Mouse (Mus musculus): ENCODE measurements around the gene 4932438A13Rik. TPM values are rescaled to one million over a fixed set of nuclear protein-coding genes. Genes with fewer than 3 reads are reported as not detected.

4932438A13Rik gene
- 42.0 and 47.8 TPM in 2 replicates for polyA plus RNA-seq (2014; fragmentation: Nextera tagmentation; extraction: Ambion mirVana)

- peak within 1 kb of the TSS; percentile 78 for H3K4me3 ChIP-seq (ENCODE audit: low read depth, low read length)
- H3K36me3 ChIP-seq (ENCODE audit: control insufficient read depth, insufficient read depth, low read length), result no peaks in the 10 kb centered on the region
- H3K9ac ChIP-seq (ENCODE audit: low read length), result peak within 1 kb of the TSS; percentile 77
- H3K4me1 ChIP-seq (ENCODE audit: control insufficient read depth, insufficient read depth, low read length), result peaks cover 3% of the 10 kb centered on the region; the same call in 1 of the 2 replicates
- peak within 1 kb of the TSS; percentile 69 for H3K4me2 ChIP-seq
- H3K27ac ChIP-seq (ENCODE audit: low read depth, low read length), result no peak within 1 kb of the TSS; the same call in 1 of the 2 replicates
- ATAC-seq (ENCODE audit: low FRiP score), result peak; percentile 99
- peak; percentile 100 for DNase-seq (ENCODE audit: low spot score, missing footprints)
- no peaks in the 10 kb centered on the region for H3K27me3 ChIP-seq (ENCODE audit: control insufficient read depth, insufficient read depth, low read length)
- WGBS, result 2% methylated on average over 35 of the region's 38 CpGs
- H3K9me3 ChIP-seq (ENCODE audit: control insufficient read depth, low read length), result no peaks in the 10 kb centered on the region
These were observed at the start of gene 4932438A13Rik for GRCm38 (mm10) chr3:36862721-36863275. TSS of gene 4932438A13Rik (plus strand) at chr3:36863104.

- Histone ChIP-seq H3K9me3 (ENCODE audit: control insufficient read depth, low read length) (no peaks in the 10 kb centered on the region), H3K4me1 (ENCODE audit: control insufficient read depth, insufficient read depth, low read length) (no peaks in the 10 kb centered on the region), H3K9ac (ENCODE audit: low read length) (no peak overlapping the region), H3K36me3 (ENCODE audit: control insufficient read depth, insufficient read depth, low read length) (no peaks in the 10 kb centered on the region), H3K27me3 (ENCODE audit: control insufficient read depth, insufficient read depth, low read length) (no peaks in the 10 kb centered on the region), H3K4me2 (no peak overlapping the region), H3K4me3 (ENCODE audit: low read depth, low read length) (no peak overlapping the region), H3K27ac (ENCODE audit: low read depth, low read length) (no peak overlapping the region)
- no peak for ATAC-seq (ENCODE audit: low FRiP score)
- DNase-seq (ENCODE audit: low spot score, missing footprints), result no peak
- 87% methylated on average over 5 of the region's 5 CpGs for WGBS
These were observed 46.3 kb upstream of the 4932438A13Rik start for GRCm38 (mm10) chr3:36816633-36817032.

GRCm38 (mm10) chr3:36819402-36819801, 43.5 kb upstream of the 4932438A13Rik start:
- Histone ChIP-seq H3K9ac (ENCODE audit: low read length) (no peak overlapping the region), H3K4me1 (ENCODE audit: control insufficient read depth, insufficient read depth, low read length) (no peaks in the 10 kb centered on the region), H3K4me3 (ENCODE audit: low read depth, low read length) (no peak overlapping the region), H3K36me3 (ENCODE audit: control insufficient read depth, insufficient read depth, low read length) (no peaks in the 10 kb centered on the region), H3K9me3 (ENCODE audit: control insufficient read depth, low read length) (no peaks in the 10 kb centered on the region), H3K27ac (ENCODE audit: low read depth, low read length) (no peak overlapping the region), H3K4me2 (no peak overlapping the region), H3K27me3 (ENCODE audit: control insufficient read depth, insufficient read depth, low read length) (no peaks in the 10 kb centered on the region)
- WGBS, result 73% methylated on average over 7 of the region's 7 CpGs
- ATAC-seq (ENCODE audit: low FRiP score) (no peak), DNase-seq (ENCODE audit: low spot score, missing footprints) (no peak)

GRCm38 (mm10) chr3:36821037-36821436, 41.9 kb upstream of the 4932438A13Rik start:
- Histone ChIP-seq H3K9ac (ENCODE audit: low read length) (no peak overlapping the region), H3K4me3 (ENCODE audit: low read depth, low read length) (no peak overlapping the region), H3K9me3 (ENCODE audit: control insufficient read depth, low read length) (no peaks in the 10 kb centered on the region), H3K4me1 (ENCODE audit: control insufficient read depth, insufficient read depth, low read length) (no peaks in the 10 kb centered on the region), H3K36me3 (ENCODE audit: control insufficient read depth, insufficient read depth, low read length) (no peaks in the 10 kb centered on the region), H3K27ac (ENCODE audit: low read depth, low read length) (no peak overlapping the region), H3K4me2 (no peak overlapping the region), H3K27me3 (ENCODE audit: control insufficient read depth, insufficient read depth, low read length) (no peaks in the 10 kb centered on the region)
- 90% methylated on average over 9 of the region's 9 CpGs for WGBS
- DNase-seq (ENCODE audit: low spot score, missing footprints), result no peak
- no peak for ATAC-seq (ENCODE audit: low FRiP score)

GRCm38 (mm10) chr3:36825098-36825497, 37.8 kb upstream of the 4932438A13Rik start:
- Histone ChIP-seq H3K9ac (ENCODE audit: low read length) (no peak overlapping the region), H3K4me1 (ENCODE audit: control insufficient read depth, insufficient read depth, low read length) (no peaks in the 10 kb centered on the region), H3K4me3 (ENCODE audit: low read depth, low read length) (no peak overlapping the region), H3K27ac (ENCODE audit: low read depth, low read length) (no peak overlapping the region), H3K36me3 (ENCODE audit: control insufficient read depth, insufficient read depth, low read length) (no peaks in the 10 kb centered on the region), H3K27me3 (ENCODE audit: control insufficient read depth, insufficient read depth, low read length) (no peaks in the 10 kb centered on the region), H3K9me3 (ENCODE audit: control insufficient read depth, low read length) (no peaks in the 10 kb centered on the region), H3K4me2 (no peak overlapping the region)
- DNase-seq (ENCODE audit: low spot score, missing footprints), result no peak
- WGBS, result 55% methylated on average over 1 of the region's 1 CpGs
- no peak for ATAC-seq (ENCODE audit: low FRiP score)

GRCm38 (mm10) chr3:36825554-36825953, 37.4 kb upstream of the 4932438A13Rik start:
- Histone ChIP-seq H3K4me3 (ENCODE audit: low read depth, low read length) (no peak overlapping the region), H3K4me1 (ENCODE audit: control insufficient read depth, insufficient read depth, low read length) (no peaks in the 10 kb centered on the region), H3K4me2 (no peak overlapping the region), H3K36me3 (ENCODE audit: control insufficient read depth, insufficient read depth, low read length) (no peaks in the 10 kb centered on the region), H3K9me3 (ENCODE audit: control insufficient read depth, low read length) (no peaks in the 10 kb centered on the region), H3K27ac (ENCODE audit: low read depth, low read length) (no peak overlapping the region), H3K9ac (ENCODE audit: low read length) (no peak overlapping the region), H3K27me3 (ENCODE audit: control insufficient read depth, insufficient read depth, low read length) (no peaks in the 10 kb centered on the region)
- WGBS, result 92% methylated on average over 4 of the region's 4 CpGs
- no peak for ATAC-seq (ENCODE audit: low FRiP score)
- no peak for DNase-seq (ENCODE audit: low spot score, missing footprints)

GRCm38 (mm10) chr3:36827274-36828025, 35.5 kb upstream of the 4932438A13Rik start:
- Histone ChIP-seq H3K36me3 (ENCODE audit: control insufficient read depth, insufficient read depth, low read length) (no peaks in the 10 kb centered on the region), H3K4me2 (no peak overlapping the region), H3K9me3 (ENCODE audit: control insufficient read depth, low read length) (no peaks in the 10 kb centered on the region), H3K27ac (ENCODE audit: low read depth, low read length) (no peak overlapping the region), H3K9ac (ENCODE audit: low read length) (no peak overlapping the region), H3K4me3 (ENCODE audit: low read depth, low read length) (no peak overlapping the region), H3K4me1 (ENCODE audit: control insufficient read depth, insufficient read depth, low read length) (no peaks in the 10 kb centered on the region), H3K27me3 (ENCODE audit: control insufficient read depth, insufficient read depth, low read length) (no peaks in the 10 kb centered on the region)
- 65% methylated on average over 8 of the region's 8 CpGs for WGBS
- ATAC-seq (ENCODE audit: low FRiP score) (no peak), DNase-seq (ENCODE audit: low spot score, missing footprints) (no peak)

GRCm38 (mm10) chr3:36830218-36830617, 32.7 kb upstream of the 4932438A13Rik start:
- ATAC-seq (ENCODE audit: low FRiP score) (no peak), DNase-seq (ENCODE audit: low spot score, missing footprints) (no peak)
- Histone ChIP-seq H3K9me3 (ENCODE audit: control insufficient read depth, low read length) (no peaks in the 10 kb centered on the region), H3K4me3 (ENCODE audit: low read depth, low read length) (no peak overlapping the region), H3K27ac (ENCODE audit: low read depth, low read length) (no peak overlapping the region), H3K36me3 (ENCODE audit: control insufficient read depth, insufficient read depth, low read length) (no peaks in the 10 kb centered on the region), H3K4me2 (no peak overlapping the region), H3K4me1 (ENCODE audit: control insufficient read depth, insufficient read depth, low read length) (no peaks in the 10 kb centered on the region), H3K27me3 (ENCODE audit: control insufficient read depth, insufficient read depth, low read length) (no peaks in the 10 kb centered on the region), H3K9ac (ENCODE audit: low read length) (no peak overlapping the region)
- 95% methylated on average over 3 of the region's 3 CpGs for WGBS

GRCm38 (mm10) chr3:36834426-36834825, 28.5 kb upstream of the 4932438A13Rik start:
- 0 out of 2 replicates have a peak, but pooled peaks cover 2% of the 10 kb centered on the region for H3K4me1 ChIP-seq (ENCODE audit: control insufficient read depth, insufficient read depth, low read length)
- no peaks in the 10 kb centered on the region for H3K9me3 ChIP-seq (ENCODE audit: control insufficient read depth, low read length)
- WGBS, result 79% methylated on average over 4 of the region's 4 CpGs
- no peak overlapping the region for H3K4me3 ChIP-seq (ENCODE audit: low read depth, low read length)
- H3K27ac ChIP-seq (ENCODE audit: low read depth, low read length), result no peak overlapping the region
- no peaks in the 10 kb centered on the region for H3K27me3 ChIP-seq (ENCODE audit: control insufficient read depth, insufficient read depth, low read length)
- no peak overlapping the region for H3K4me2 ChIP-seq
- DNase-seq (ENCODE audit: low spot score, missing footprints), result no peak
- H3K36me3 ChIP-seq (ENCODE audit: control insufficient read depth, insufficient read depth, low read length), result no peaks in the 10 kb centered on the region
- H3K9ac ChIP-seq (ENCODE audit: low read length), result no peak overlapping the region
- ATAC-seq (ENCODE audit: low FRiP score), result no peak
